Mouse (Mus musculus): ENCODE data around the gene Lefty1.
"Not testable (repeated sequence)": the region's sequence is repeated elsewhere in the genome, so short reads cannot be mapped to it uniquely, and the experiment has no call there.

Gene Lefty1

GRCm38 (mm10) chr1:180919686-180920085 lies 15.1 kb upstream of the Lefty1 start:
- no peak for DNase-seq (ENCODE audit: extremely low spot score)

GRCm38 (mm10) chr1:180922273-180923048 lies 12.4 kb upstream of the Lefty1 start:
- no peak for DNase-seq (ENCODE audit: extremely low spot score)

GRCm38 (mm10) chr1:180924737-180925136 lies 10.1 kb upstream of the Lefty1 start:
- DNase-seq (ENCODE audit: extremely low spot score): no peak

GRCm38 (mm10) chr1:180926286-180926685 lies 8.5 kb upstream of the Lefty1 start:
- no peak for DNase-seq (ENCODE audit: extremely low spot score)

DNA sequence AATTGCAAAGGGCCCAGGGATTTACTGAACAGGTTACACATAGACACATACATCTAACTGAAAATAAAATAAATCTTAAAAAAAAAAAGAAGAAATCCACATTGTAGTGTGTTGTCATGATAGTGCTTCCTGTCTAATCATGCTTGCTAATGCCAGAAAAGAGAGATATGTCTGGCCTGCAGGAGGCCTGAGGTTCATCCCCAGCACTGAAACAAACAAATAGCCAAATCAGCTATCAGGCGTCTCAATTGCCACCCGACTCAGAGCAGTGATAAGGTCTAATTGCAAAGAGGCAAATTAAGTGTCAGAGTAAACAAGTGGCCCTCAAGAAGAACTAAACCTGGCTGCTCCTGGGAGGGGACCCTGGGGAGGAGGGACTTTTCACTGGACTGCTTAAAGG lies 5.2 kb upstream of the Lefty1 start:
- DNase-seq (ENCODE audit: extremely low spot score): no peak

DNA sequence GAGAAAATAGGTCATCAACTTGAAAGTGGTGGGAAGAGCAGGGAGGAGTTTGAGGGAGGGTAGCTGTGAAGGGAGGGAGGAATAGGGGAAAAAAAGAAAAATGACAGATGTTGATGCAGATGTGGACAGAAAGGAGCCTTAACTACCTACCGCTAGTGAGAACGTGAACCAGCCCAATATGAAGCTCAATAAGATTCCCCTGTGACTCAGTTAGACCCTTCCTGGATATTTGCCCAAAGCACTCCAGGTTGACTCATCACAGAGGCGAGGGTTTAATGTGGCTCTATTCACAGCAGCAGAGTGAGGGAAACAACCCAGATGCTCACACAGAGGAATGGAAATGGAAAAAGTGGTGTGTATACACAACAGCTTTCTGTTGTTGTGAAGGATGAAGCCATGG lies 3.7 kb upstream of the Lefty1 start:
- no peak for DNase-seq (ENCODE audit: extremely low spot score)

GRCm38 (mm10) chr1:180933659-180934058 lies 1.2 kb upstream of the Lefty1 start:
- DNase-seq (ENCODE audit: extremely low spot score): no peak

- DNase-seq (ENCODE audit: extremely low spot score): peak; percentile 42
Measured at GRCm38 (mm10) chr1:180936610-180937398, 2.0 kb downstream of the Lefty1 start.

DNA sequence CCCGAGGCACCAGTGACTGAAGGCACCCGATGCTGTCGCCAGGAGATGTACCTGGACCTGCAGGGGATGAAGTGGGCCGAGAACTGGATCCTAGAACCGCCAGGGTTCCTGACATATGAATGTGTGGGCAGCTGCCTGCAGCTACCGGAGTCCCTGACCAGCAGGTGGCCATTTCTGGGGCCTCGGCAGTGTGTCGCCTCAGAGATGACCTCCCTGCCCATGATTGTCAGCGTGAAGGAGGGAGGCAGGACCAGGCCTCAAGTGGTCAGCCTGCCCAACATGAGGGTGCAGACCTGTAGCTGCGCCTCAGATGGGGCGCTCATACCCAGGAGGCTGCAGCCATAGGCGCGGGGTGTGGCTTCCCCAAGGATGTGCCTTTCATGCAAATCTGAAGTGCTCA lies 2.8 kb downstream of the Lefty1 start:
- not testable (repeated sequence) for DNase-seq (ENCODE audit: extremely low spot score)

GRCm38 (mm10) chr1:180938781-180939180 lies 4.0 kb downstream of the Lefty1 start:
- DNase-seq (ENCODE audit: extremely low spot score): not testable (repeated sequence)

- DNase-seq (ENCODE audit: extremely low spot score): no peak
Measured at GRCm38 (mm10) chr1:180940776-180941460, 6.1 kb downstream of the Lefty1 start.

- peak; percentile 35 for DNase-seq (ENCODE audit: extremely low spot score)
Measured at GRCm38 (mm10) chr1:180941726-180942125, 6.9 kb downstream of the Lefty1 start.

GRCm38 (mm10) chr1:180942166-180943031 lies 7.6 kb downstream of the Lefty1 start, which contains the start of gene Tmem63a:
TSS of gene Tmem63a (plus strand) at chr1:180942344.
- peak; percentile 78 for DNase-seq (ENCODE audit: extremely low spot score)

- no peak for DNase-seq (ENCODE audit: extremely low spot score)
Measured at GRCm38 (mm10) chr1:180943032-180943644, 8.3 kb downstream of the Lefty1 start.

DNA sequence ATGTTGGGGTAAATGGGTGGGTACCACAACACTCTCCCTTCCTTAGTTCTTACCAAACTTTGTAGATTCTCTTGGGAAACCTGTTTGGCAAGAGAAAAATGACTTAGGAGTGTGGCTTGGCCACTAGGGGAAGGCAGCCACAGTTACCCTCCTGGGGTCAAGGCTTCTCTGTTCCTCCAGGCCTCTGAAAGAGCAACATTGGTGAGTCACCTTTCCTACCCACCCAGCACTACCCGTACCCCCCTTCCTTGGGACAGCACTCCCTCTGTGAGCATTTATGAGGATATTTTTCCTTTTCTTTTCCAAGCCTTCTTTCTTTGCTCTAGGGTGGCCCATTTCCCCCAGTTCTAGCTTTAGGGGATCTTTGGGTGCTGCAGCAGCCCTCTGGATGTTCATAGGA lies 9.1 kb downstream of the Lefty1 start:
- DNase-seq (ENCODE audit: extremely low spot score): no peak

GRCm38 (mm10) chr1:180944553-180944952 lies 9.7 kb downstream of the Lefty1 start:
- no peak for DNase-seq (ENCODE audit: extremely low spot score)

DNA sequence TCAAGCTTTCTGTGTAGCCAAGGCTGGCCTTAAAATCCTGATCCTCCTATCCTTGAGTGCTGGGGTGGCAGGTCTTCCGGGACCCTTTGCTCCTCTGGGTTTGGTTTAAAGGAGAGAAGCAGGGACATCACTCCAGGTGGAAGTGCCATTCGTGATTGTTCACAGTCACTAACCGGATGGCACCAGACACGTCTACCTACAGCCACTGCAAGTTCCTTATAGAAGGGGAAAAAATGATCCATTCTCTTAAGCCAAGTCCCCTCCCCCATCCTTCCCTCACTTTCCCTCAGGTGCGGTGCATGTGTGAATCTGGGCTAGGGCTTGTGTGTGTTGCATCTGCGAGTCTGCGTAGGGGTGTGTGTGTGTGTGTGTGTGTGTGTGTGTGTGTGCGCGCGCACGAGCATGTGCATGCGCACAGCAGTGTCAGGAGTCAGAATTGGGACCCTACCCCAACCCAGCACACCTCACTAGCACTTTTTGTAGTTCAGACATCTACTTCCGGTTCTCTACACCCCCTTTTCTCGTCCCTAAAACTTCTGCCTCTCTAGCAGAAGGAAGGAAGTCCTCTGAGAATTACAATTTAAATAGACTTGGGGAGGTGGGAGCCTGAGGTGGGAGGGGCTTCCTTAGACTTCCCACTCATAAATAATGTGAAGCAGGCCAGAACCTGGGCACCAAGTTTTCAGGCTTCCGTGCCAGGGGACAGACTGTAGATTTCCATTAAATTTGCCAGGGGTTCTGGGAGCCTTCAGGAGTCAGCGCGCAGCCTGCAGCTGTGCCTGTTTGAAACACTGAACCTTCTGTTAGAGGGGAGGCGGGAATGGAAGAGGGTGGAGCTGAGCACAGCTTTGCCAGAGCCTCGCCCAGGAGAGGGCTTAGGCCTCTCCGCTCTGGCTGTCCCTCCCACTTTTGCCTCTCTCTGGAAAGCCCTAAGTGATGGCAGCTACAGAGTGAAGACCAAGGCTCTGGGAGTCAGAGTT lies 10.5 kb downstream of the Lefty1 start:
- peak; percentile 47 for DNase-seq (ENCODE audit: extremely low spot score)

- DNase-seq (ENCODE audit: extremely low spot score): no peak
Measured at GRCm38 (mm10) chr1:180946448-180946847, 11.6 kb downstream of the Lefty1 start.

DNA sequence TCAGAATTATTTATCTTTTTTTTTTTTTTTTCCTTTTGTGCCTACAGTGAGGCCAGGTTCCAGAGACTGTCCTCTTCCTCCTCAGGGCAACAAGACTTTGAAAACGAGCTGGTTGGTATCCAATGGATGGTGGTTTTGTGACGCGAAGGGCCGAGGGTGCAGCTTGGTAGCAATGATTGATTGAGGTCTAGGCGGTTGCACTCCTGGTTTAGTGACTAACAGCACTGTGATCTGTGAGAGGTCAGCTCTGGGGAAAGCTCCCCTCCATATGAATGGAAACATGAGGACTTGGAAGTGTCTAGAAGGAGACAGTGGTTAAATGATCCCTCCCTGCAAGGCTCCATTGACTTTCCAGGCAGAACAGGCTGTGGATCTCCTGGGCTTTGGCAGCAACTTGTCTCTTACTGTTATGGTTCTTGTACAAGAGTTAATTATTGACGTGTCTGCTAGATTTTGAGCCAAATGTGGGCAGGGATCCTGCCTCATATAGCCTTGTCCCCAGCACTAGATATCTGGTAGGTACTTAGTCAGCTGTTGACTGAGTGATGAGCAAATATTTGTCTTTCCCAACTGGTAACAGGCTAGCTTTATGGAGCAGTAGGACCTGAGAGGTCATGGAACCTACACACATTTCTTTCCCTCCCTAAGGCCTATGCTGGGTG lies 17.4 kb downstream of the Lefty1 start:
- no peak for DNase-seq (ENCODE audit: extremely low spot score)
